Mouse (Mus musculus) megakaryocyte-erythroid progenitor cell, adult 5-6 weeks (primary cell): ENCODE data around the gene Gnai3. TPM values are rescaled to one million over a fixed set of nuclear protein-coding genes. Genes with fewer than 3 reads are reported as not detected.

ENCODE experiments used
- ATAC-seq: replicated peaks from 2 replicates; pipeline ENCODE4 v1.8.0; 2016; ENCODE audit warnings: mild to moderate bottlenecking, inconsistent platforms; ENCODE audit not compliant: severe bottlenecking, poor library complexity, low FRiP score, low TSS enrichment
- total RNA-seq, 2 experiments: library from RNA; stranded (forward) in 1 of 2; stranded (reverse) in 1 of 2; fragments of 200-1000, 215-1000 nt in 1 of 2; fragments of >200 nt in 1 of 2; fragmentation: Nextera tagmentation in 1 of 2; gene quantifications; 2 replicates each; pipeline ENCODE4 v1.2.3; 2014 to 2017

The Gnai3 gene
- total RNA-seq (2014; fragmentation: Nextera tagmentation): 59.5 and 66.7 TPM in 2 replicates
- 114 and 126 TPM in 2 replicates for total RNA-seq (2017)

DNA sequence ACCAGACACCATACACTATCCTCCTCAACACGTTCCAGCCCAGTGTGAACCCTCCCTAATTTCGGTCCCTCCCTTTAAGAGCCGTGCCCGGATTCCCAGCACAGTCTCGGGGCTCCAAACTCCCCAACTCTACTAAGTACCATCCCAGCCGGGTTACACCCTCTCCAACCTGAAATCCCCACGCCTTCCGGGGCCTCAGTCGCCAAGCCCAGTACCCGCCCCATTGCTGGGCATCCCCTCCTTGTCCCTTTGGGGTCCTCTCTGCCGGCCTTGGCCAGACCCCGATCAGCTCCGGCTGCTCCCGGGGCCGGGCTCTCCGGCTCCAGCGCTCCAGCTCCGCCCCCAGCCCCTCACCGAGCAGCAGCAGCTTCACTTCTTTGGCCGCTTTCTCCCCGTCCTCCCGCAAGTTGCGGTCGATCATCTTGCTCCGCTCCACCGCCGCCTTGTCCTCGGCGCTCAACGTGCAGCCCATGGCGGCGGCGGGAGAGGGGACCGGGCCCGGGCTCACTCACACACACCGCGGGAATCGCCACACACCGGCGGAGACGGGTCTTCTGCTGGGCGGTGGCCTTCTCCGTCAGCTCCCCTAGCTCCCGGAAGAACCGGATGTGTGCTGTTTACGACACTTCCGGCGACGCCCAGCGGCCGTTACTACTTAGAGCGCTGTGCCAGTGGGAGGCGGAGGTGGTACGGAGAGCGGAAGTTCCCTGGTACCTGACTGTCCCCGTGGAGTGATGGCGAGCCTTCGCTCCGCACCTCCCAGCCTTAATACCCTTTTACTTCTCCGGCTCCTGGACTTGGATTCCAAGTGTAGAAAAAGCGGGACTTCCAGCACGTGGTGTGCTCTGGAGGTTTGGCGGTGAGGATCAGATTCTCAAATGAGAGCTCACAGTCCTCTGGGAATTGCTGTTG lies at the start of gene Gnai3:
Gene Gnai3 (minus strand): TSS at position 613 of the 912 bp plus-strand sequence.
- peak; percentile 94 for ATAC-seq

GRCm38 (mm10) chr3:108195287-108195686 lies 49.3 kb upstream of the Gnai3 start:
- no peak for ATAC-seq

GRCm38 (mm10) chr3:108193686-108194085 lies 47.7 kb upstream of the Gnai3 start:
- ATAC-seq: no peak

DNA sequence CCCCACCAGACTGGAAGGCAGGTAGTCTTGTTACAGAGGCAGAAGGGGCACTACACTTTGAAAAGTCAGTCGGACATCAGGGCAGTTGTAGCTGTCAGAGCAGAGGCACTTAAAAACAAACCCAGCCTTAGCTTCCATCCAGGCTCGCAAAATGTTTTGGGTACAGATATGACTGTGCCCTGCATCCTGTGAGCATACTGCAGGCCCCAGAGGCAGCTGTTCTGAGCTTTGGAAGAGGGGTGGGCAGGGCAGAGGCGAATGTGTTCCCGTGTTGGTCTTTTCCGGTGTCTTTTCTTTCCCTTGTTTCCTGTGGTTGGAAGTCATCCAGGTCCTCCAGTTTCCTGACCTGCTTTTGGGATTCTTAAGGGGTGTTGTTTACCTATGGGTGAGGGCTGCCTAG lies 44.0 kb upstream of the Gnai3 start:
- ATAC-seq: no peak

- no peak for ATAC-seq
Measured at GRCm38 (mm10) chr3:108188716-108189490, 43.0 kb upstream of the Gnai3 start.

- no peak for ATAC-seq
Measured at GRCm38 (mm10) chr3:108187111-108187795, 41.3 kb upstream of the Gnai3 start.

GRCm38 (mm10) chr3:108186098-108187047 lies 40.4 kb upstream of the Gnai3 start, which contains the start of gene Amigo1:
Amigo1 (plus strand) TSS chr3:108186335.
- peak; percentile 48 for ATAC-seq

DNA sequence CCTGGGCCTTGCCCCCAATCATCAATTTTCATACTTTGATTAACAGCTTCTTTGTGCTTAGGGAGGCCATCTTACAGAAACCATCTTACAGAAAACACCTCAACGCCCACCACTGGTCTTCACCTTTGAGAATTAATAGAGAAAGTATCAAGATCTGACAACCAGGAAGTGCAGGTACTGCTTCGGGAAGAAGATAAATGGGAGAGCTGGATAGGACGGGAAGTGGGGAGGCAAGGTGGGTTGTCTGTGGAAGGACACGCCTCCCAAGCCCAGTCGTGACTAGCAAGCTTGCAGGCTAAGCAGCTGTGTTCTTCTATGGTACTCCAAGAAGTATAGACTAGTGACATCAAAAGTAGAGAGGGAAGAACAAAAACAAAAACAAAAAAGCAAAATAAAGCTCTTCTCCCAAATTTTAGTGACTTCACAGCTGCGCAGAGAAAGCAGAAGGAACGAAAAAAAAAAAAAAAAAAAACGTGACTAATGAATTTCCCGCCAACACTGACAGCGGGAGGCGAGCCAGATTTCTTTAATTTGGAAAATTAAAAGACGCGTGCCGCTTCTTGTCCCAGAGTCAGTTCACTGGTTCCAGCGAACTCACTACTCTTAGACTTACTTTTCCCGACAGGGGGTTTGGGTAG lies 39.6 kb upstream of the Gnai3 start:
- ATAC-seq: no peak

DNA sequence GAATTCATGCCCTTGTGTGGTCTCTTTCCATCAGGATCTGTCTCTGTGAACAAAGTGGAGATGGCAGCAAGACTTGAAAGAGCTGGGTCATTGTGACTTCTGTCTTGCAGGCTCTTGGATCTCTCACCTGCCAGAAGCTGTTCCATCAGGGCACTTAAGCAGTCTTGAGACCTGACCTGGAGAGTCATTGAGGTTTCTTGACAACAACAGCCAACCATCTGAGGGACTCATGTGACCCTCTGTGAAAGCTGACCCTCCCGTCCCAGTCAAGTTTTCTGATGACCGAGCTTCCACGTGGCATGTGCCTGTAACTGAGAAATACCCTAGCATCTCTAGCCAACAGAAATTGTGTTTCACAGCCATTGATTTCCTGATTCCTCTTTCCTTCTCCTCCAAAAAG lies 38.8 kb upstream of the Gnai3 start:
- no peak for ATAC-seq

DNA sequence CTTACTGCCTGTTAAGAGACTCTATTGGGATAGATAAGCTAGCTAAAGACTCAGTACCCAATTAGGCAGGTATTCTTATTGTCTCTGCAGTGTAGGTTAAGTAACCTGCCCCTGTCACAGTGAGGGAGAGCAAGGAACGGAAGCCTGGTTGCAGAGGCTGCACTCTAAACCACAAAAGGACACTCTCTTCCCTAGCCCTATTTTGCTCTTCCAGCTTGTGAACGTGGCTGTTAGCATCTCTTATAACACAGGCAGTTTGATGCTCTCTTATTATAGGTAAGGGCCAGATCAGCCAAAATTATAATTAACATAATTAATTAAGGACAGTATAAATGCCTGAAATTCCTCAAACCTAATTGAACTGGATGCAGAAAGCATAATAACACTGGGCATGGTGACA lies 34.6 kb upstream of the Gnai3 start:
- no peak for ATAC-seq

DNA sequence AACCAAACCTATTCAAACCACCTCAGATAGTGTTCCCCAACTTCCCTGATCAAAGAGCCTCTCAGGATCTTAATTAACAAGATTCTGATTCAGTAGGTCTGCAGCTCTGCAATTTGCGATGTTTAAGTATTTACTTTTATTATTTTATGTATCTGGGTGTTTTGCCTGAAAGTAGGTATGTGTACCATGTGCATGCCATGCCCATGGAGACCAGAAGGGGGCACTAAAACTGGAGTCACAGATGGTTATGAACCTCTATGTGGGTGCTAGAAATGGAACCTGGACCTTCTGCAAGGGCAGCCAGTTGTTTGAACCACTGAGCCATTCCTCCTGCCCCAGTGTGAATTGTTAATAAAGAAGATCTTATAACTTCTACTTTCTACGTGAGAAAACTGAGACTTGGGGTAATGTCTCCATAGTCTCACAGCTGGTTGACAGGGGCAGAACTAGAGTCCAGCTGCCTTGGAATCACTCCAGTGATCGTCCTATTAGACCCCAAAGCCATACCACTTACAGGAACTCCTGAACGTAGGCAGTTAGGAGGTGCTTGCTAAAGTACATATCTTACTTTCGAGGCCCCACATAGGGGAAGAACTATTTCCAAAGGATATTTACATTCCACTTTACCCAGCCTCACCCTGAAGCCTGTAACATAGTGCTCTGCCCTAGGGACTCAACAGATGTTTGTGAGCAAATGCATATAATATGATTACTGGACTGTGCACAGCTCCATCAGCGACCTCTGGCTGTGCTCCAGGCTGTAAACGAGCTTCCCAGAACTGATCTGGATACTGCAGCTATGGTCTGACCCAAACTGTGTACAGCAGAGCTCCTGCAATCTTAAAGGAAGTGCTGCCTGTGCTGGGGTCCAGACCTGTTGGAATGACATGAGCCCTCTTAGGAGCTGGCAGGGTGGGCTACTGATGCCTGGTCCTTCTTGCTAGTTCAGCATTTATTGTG lies 33.1 kb upstream of the Gnai3 start:
- no peak for ATAC-seq

GRCm38 (mm10) chr3:108174672-108175531 lies 29.0 kb upstream of the Gnai3 start:
- no peak for ATAC-seq

GRCm38 (mm10) chr3:108169199-108169598 lies 23.3 kb upstream of the Gnai3 start:
- no peak for ATAC-seq

DNA sequence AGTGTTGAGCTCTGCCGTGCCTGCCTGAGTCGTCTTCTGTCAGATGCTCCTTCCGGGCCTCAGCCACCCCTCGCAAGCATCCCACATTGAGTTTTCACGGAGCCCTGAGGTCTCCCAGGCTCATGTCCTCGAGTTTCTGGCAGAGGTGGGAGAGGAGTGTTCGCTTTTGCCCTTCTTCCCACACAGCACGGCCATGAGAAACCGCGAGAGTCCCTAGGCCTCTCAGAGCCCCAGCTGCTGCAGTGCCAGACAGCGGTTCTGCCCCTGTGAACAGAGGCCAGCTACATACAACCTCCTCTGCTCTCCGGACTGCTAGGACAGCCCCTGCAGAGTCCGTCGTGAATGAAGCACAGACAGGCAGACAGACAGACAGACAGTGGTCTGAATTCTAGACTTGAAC lies 21.6 kb upstream of the Gnai3 start:
- no peak for ATAC-seq

GRCm38 (mm10) chr3:108166486-108167211 lies 20.7 kb upstream of the Gnai3 start:
- 0 out of 2 replicates have a peak, but pooled peaks have one; percentile 19 for ATAC-seq
